Mouse (Mus musculus) heart, adult 11 months (tissue): ENCODE results near the gene Chst15.

ENCODE experiments used
- DNase-seq: peaks from one replicate; pipeline ENCODE4 v3.0.0; 2022

The Chst15 gene

DNA sequence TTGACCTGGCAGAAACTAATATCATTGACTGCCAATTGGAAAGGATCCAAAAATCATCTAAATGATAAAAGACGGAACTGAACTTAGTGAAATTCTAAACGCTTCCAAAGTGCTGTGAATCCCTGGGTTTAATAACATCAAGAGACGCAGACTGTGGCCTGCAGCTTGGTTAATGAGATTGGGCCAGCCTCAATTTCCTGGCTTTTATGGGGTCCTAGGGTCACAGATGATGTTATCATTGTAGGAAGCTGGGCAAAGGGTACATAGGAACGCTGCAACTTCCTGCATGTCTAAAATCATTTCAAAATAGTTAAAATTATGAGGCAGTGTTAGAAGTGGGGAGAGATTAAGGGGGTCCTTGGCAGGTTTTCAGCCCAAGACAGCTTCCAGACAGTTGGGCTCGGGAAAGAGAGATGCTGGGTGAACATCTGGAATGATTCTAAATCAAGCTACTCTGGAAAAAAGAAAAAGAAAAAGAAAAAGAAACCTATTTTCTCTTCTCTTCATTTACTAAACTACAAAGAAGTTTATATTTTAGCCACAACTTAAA, 17.3 kb downstream of the Chst15 start:
- no peak for DNase-seq

DNA sequence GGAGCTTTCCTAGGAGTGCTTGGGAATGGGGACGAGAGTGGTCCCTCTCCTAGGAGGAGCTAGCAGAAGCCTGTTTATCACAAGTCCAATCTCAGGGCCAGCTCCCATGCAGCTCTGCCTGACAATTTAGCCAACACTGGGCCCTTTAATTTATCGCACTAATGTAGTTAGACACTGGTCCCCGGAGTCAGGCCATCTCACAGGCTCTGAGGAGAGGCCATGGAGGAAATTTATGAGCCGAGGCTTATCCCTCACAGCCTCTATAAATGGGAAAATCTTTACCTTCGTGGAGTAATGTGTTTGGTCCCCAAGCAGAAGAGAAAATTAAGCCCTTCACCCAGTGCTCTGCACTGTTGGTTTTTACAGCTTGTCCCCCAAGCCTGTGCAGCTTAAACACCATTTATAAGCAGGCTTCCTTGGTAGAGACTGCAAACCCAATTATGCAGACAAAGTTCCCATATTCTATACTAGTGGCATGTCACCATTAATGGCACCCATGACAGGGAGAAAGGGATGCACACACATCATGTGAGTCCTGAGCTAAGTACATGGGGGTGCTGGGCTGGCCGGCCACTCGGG, 18.5 kb downstream of the Chst15 start:
- no peak for DNase-seq

DNA sequence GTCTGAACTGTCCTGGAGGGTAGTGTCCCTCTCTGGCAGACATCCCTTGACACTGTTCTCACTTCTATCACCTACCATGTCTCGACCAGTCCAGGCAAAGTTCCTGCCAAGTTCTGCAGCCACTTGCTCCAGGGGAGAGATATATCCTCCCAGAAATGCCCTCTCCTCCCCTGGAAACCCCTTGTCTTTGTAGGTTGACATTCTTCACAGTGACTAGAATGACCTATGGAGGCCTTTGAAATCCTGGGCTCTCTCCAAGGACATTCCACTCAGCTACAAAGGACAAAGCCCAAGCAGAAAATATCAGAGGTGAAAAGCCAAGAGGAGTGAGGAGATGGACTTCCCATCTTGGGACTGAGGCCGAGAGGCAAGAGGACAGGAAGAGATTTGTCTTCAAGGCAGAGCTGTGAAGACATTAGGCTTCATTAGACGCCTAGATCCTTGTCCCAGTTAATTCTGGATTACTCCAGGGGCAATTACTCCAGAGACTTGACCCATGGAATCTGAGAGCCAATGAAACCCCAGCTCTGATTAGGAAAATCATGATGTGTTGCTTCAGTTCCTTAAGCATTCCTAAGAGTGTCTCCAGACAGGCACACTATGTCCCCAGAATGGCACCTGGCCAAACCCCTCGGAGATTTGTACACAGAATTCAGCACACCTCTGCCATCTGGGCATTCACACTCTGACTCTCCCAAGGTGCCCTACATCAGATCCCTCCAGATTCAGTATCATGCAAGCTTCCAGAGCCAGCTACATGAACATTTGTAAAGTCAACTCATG, 20.2 kb downstream of the Chst15 start:
- DNase-seq = peak; percentile 93

DNA sequence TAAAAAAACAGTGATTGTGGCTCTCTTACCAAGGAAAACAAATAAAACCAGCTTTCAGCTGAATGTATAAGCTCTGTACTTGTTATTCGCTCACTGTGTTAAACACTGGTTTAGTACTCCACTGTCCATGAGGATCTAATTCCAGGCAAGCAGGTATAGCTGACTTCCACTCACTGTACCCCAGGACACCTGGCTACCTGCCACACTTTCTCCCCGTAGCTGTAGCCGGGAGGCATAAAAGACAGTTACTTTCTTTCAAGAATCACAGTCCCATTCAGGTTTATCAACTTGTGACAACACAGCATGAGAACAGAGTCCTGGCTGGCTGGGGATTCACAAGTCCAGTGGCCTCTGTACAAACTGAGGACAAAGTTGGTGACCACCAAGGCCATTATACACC, 20.9 kb downstream of the Chst15 start:
- DNase-seq = peak; percentile 81

DNA sequence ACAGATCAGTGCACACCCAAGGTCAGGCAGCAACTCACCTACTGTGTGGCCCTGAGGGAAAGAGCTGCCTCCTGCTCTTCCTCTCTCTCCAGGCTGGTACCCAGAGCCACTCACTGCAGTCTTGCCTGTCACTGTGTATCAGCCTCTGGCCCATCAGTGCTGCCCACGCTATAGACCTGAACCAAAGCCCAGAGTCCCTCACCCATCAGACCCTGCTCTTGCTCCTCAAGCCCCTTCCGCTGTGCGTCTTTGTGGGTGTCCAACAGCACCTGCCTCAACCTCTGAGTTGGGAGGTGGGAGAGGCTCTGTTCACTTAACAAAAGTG, 29.7 kb downstream of the Chst15 start:
- DNase-seq = no peak

DNA sequence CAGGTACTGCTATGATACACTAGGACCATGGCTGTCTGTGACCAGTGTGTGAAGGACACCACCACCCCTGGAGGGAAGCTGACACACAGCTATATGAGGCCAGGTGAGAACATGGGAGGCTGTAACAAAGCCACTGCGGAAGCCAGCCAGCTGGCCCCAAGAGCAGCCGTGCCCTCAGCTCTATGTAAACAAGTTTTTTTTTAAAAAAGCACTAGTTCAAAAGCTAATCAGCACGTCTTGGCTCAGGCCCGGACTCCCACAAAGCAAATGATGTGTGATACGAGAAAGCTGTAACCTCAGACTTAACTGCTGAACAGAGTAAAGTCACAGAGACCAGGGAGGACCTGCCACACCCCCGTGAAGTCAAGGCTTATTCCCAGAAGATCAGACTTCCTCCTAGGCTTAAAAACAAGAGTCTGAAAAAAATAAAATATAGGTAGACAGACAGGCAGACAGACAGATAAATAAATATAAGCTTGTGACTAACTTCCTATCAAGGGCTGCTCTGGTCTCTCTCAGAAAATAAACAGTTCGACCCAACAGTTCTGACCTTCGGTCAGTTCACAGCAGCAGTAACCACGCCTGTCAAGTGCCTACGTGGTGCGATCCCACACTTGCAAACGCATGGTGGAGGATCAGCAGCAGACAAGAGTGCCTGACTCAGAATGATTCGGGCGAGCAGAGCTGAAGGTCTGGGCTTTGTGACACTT, 30.2 kb downstream of the Chst15 start:
- DNase-seq = no peak

DNA sequence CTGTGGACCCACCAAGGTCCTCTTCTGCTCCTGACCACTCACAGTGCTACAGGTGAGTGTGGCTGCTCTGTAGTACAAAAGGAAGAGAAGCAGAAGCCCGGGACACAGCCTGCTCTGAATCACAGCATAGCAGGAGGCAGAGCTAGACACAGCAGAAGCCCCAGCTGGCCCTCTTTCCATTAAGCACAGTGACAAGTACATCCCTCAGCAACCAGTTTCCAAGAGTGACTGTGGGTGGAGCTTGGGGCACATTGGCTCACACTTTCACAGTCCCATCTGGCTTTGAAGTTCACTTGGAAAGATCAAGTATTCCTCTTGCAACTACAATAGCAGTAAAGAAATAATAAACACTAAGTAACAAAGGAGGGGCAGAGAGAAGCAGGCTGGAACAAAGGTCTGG, 32.2 kb downstream of the Chst15 start:
- DNase-seq = no peak

DNA sequence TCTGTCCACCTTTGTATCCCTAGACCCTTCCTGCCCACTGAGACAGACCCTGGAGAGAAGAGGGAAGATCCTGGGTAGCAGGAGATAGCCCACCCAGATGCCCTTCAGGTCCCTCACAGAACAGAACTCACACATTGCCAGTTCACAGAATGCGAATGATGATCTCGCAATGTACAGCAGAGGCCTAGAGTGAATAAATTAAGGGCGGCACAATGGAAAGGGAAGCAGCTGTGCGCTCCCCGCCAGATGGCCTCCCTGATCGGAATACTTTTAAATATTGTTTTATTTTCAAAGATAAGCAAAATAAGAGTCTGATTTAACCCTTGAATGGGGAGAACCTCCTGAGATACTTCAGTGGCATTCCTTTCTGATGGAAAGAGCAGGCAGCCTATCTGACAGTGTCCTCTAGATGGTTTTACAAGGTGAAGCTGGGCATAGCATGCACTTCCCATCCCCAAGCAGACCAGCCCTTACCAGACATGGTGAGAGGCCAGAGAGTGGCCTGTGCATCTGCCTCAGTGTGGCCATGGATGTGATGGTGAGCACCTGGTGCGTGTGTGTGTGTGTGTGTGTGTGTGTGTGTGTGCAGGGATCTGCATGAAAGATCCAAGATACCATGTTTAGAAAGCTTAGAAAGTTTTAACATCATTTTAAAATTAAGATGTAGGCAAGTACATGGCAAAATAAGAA, 32.8 kb downstream of the Chst15 start:
- DNase-seq = no peak

DNA sequence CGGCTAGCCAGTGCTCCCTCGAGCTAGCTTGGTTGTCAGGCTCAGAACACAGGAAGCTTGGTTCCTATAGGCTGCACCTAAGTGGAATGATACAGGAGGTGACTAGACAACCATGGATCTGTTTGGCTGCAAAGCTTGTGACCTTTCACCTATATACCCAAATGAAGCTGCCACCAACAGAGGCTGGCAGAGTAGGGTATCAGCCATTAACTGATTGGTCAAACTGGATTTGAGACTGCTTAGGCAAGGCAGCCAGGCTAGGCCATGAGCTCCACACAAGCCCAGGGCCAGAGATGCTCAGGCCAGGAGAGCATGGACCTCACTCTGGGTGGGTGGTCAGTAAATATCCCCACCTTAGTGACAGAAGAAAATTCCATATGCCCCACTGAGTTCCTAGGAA, 34.5 kb downstream of the Chst15 start:
- DNase-seq = peak; percentile 91

DNA sequence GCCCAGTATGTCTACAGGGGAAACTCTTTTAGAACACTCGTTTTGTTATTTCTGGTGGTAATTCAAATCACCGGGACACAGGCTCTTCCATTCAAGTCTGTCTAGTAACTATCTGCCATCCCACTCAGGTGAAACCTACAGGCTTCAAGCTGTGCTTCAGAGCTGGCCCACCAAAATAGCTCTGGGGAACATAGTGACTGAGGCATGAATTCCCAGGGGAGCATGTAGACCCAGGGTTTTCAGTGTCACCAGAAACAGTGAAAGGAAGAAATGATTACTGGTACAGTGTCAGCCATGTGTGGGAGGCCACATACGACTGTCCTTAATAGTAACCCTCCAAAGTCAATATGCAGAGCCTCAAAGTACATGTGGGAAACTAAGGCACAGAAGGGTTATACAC, 34.9 kb downstream of the Chst15 start:
- DNase-seq = no peak

DNA sequence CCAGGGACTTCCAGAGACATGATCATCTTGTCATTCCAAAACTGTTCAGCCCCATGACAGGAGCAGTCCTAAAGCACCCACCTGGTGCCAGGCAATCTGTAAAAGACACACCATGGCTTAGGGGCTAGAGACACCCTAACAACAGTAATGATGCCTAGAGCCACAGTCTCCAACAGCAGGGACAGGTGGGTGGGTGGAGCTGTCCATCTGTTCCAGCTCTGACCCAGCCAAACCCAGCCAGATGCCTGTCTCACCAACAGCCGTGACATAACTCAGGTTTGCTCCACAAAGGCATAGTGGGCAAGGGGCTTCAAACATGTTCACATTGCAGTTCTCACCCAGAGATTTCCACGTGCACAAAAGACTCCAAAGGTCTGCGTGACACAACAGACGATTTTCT, 35.3 kb downstream of the Chst15 start:
- DNase-seq = no peak

DNA sequence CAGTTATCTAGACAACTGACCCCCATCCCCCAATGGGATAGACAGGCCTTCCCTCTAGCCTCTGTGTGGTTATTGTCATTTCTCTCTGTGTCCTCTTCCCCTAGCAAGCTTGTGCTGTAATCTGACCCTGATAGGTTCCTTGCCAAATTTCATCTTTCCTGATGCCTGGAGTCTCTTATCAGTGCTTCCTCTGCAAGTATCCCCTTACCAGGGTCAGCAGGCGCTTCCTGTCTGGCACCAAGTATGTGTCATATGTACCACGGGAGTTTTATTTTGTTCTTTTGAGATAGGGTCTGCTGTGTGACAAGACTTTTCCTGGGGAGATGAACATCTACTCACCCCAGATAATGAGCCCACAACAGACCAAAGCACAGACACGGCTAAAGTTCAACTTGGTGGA, 38.4 kb downstream of the Chst15 start:
- DNase-seq = no peak

DNA sequence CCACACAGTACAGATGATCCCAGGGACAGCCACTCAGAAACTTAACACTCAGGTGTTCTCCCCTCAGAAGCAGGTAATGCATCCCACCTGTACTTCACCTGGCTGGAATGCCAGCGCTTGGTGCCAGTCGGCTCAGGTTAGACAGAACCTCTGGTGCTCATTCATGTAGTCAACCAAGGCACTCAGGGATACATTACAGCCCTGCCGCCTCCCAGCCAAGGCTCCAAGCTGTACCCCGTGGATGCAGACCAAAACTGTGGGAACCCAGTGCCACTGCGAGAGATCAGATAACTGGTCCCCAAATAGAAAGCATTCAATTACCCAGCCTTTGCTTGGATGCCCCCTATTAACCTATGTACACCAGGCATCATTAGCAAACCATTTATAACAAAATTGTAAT, 40.7 kb downstream of the Chst15 start:
- DNase-seq = no peak

DNA sequence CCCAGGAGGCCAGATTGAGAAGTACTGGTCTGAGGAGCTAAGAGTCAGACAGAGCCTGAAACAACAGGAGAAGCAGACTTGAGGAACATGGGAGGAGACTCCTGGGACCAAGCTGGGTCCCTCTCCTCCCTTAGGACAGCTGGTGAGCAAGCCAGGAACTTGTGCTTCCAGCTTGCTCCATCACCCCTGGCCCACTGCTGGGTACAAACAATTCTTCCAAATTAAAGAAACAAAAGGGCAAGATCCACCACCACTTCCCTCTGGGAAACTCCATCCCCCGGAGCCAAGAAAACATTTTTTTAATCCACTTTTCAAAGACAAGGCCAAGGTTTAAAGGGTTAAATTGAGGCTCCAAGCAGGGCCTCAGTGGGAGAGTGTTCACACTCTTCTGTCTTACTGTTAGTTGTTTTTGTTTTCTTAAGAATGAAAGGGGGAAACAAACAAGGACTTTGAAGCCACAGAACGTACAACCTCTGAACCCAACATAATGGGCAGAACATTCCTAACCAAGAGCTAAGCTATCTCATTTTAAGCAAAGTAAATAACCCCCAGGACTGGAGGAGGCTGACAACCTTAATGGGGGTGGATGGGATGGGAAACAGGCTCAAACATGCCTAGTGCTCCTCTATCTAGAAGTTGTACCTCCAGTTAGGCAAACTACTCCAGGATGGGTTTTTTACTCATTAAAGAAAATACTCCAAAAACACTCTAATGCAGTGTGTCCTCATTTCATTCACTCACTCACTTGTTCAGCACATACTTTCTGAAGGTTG, 43.1 kb downstream of the Chst15 start:
- DNase-seq = no peak

DNA sequence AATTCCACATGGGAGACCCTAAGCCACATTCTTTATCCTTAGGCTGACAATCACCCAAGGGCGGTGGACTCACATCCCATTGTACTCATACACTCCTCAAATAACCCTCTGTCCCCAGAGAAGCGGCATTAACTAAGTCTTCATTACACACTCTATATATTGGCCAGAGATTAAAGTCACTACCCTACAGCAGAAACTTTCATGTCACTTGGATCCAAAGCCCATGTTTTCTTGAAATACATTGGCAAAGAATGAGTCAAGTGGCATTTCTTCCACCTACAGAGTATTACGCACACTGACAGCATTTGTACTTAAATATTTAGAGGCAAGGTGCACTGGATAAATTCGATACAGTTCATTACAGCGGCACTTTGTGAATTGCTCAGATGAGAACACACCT, 44.0 kb downstream of the Chst15 start:
- no peak for DNase-seq

DNA sequence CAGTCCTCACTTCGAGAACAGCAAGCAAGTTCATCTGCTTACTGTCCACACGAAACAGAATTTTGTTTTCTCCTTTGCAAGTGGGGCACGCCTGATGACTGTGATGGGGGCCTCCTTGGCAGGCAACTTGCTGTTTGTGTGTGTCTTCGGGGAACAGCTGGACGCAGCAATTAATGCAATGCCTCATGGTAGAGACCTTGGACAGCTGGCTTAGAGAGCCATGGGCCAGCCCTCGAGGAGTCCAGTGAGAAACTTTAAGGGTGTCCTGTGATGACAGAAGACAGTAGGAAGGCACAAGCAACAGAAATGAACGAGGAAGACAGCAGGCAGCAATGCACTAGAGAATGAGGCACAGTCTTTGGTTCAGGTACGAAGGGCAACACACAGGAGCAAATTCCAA, 46.7 kb downstream of the Chst15 start:
- DNase-seq = no peak

DNA sequence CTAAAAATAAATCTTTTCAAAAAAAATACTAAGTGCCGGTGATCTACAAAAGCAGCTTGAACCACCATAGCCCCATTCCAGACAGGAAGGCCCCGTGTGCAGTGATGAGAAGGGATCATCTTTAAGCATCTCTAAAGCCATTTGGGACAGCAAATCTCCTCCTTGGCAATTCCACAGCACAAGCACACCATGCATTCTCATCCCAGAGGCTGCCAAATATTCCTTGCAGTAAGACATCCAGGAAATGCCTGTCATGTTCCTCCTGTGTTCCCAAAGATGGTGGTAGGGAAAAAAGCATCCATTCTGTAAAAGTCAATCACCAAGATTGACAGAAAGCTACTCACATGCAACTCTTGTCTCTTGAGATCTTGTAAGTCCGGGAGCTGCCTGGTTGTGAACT, 47.4 kb downstream of the Chst15 start:
- DNase-seq = no peak

DNA sequence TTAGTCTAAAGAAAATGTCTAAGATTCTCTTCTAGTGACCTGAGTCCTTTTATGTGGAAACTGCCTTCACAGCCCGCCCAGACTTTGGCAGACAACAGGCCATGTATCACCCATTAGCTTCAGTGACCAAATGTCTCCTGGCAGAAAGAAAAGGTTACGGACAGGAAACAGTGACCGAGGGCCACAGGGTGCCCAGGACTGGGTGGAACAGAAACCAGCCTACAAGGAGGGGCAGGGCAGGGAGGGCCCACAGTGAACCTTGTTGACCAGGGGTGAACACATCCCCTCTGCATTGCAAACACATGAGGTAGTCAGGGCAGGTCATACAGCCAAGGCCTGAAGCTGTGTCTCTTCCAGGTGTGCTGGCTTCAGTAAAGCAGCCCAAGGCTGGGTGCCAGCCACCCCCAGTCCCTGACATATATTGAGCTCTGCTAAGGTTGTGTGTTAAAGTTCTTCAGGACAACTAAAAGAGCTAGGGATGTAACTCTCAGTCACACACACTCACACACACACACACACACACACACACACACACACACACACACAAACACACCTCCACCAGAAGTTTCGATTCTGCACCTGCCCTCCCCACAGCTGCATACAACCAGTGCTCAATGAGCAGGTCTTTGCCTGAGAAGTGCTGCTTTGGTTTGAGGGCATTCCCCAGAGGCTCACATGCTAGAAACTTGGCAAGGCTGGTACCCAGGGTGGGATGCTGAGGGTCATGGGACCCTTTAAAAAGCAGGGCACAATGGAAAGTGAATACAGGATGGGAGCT, 49.1 kb downstream of the Chst15 start:
- DNase-seq = no peak

DNA sequence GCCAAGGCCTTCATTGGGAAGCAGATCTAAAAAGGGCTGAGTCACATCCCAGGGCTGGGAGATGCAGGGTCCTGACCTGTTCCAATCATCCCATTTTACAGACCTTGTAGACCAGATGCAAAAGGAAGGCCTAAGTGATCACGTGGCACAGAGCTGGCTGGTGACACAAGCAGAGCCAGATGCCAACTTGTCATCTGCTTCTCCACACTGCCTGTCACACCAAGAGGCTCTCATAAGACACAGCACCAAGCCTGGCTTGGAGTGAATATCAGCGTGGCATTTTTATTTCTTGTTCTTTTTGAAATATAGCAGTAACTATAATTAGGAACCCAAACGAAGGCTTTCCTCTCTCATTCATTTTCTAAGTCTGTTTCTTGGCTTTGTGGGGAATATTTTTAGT, 52.3 kb downstream of the Chst15 start:
- no peak for DNase-seq

DNA sequence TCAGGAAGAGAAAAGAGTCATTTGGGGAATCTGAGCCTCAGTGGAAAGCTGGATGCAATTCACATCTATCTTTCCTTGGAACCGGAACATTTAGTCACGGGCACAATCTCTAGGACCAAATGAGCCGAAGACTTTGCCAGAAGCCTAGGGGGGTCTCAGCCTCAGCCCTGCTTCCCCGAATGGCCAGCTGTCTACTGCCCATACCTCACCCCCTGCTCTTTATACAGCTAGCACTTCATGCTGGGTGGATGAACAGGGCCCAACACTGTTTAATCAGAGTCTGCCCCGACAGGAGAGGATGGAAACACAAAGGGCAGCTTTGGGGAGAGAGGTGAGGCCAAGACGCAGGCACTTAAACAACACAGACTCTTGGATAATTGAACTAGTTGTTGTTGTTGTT, 53.8 kb downstream of the Chst15 start:
- no peak for DNase-seq

DNA sequence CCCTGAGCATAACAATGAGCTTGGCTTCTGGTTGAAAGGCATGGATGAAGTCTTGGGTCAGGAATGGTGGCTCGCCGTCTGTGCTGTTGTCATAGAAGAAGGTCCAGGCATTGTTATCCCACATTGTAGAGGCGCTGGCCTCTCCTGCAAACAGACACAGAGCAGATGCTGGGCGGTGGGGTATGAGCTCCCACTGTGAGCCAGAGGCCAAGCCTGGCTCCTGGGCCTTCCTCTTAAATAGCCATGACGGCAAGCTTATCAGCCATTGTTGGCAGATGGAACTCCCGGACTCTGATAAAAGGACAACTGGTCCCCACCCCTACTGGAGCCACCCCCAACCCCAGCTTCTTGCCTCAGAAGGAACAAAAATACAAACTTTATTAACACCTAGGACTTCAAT, 54.3 kb downstream of the Chst15 start:
- DNase-seq = peak; percentile 93

DNA sequence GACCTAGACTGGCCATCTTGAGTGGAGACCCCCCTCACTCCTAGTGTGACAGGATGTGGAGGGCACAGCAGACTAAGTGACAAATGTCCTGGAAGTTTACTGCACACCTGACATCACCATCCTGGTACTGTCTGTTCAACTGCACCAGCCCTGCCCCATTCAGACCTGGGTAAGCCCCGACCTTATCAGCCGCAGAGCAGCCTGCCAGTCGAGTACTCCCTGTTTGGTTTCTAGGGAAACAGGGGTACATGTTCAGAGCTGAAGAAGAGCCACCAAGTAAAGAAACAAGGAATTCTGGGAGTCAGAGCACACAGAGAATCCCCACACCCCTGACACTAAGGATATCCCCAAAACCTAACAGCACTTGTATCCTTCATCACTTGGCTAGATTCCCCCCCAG, 55.1 kb downstream of the Chst15 start:
- DNase-seq = no peak
